Mouse (Mus musculus) brain, adult 2 months (tissue): Measurements from ENCODE around the gene Vmn1r120.
"Not testable (repeated sequence)": the region's sequence is repeated elsewhere in the genome, so short reads cannot be mapped to it uniquely, and the experiment has no call there.

Source experiments
- DNase-seq: peaks from one replicate; pipeline ENCODE4 v3.0.0; 2011; ENCODE audit warnings: low read depth, low spot score

Gene Vmn1r120

DNA sequence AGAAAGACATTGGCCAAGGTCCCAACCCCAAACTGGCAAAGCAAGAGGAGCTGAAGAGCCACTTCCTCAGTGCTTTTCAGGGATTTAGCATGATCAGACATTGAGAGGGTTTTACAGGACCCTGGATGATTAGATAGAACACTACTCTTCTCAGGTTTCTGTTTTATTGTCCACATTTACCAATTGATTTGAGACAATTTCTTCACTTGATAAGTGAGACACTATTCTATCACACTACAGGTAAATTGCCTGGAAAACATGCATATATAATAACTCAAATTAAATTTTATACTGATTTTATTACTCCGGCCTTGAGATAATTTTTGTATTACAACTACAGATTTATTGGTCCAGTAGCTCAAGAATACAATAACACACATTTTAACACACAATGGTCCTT lies at the start of gene Vmn1r120:
Gene Vmn1r120, minus strand, starts transcription at position 101 of the 400 bp plus-strand sequence.
- DNase-seq: not testable (repeated sequence)

DNA sequence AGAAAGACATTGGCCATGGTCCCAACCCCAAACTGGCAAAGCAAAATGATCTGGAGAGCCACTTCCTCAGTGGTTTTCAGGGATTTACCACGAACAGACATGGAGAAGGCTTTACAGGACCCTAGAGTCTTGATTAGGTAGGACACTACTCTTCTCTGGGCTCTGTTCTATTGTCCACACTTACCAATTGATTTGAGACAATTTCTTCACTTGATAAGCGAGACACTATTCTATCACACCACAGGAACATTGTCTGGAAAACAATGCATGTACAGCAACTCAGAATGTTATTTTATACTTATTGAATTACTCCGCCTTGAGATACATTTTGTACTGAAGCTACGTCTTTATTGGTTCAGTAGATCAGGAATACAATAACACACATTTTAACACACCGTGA lies 44.8 kb upstream of the Vmn1r120 start, which contains the start of gene Vmn1r121:
Gene Vmn1r121, minus strand, starts transcription at position 101 of the 400 bp plus-strand sequence.
- DNase-seq: not testable (repeated sequence)

DNA sequence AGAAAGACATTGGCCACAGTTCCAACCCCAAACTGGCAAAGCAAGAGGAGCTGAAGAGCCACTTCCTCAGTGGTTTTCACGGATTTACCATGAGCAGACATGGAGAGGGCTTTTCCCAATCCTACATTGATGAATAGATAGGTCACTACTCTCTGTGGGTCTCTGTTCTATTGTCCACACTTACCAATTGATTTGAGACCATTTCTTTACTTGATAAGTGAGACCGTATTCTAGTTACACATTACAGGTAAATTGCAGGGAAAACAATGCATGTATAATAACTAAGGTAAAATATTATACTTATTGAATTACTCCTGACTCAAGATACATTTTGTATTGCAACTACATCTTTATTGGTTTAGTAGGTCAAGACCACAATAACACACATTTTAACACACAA lies 41.2 kb downstream of the Vmn1r120 start, which contains the start of gene Vmn1r119:
Gene Vmn1r119, minus strand, starts transcription at position 101 of the 400 bp plus-strand sequence.
- DNase-seq: not testable (repeated sequence)
